Mouse (Mus musculus) megakaryocyte, embryonic 14.5 days (primary cell): ENCODE data around the gene Scn5a.

Source experiments
- FLI1 ChIP-seq: IDR thresholded peaks from 2 replicates; pipeline ENCODE4 v1.6.1; 2012; ENCODE audit warnings: low read length, inconsistent platforms, mixed read lengths
- GATA1 ChIP-seq: IDR thresholded peaks from 3 replicates; pipeline ENCODE4 v1.6.1; 2012; ENCODE audit warnings: mixed read lengths, low read length, inconsistent platforms, borderline replicate concordance

DNA sequence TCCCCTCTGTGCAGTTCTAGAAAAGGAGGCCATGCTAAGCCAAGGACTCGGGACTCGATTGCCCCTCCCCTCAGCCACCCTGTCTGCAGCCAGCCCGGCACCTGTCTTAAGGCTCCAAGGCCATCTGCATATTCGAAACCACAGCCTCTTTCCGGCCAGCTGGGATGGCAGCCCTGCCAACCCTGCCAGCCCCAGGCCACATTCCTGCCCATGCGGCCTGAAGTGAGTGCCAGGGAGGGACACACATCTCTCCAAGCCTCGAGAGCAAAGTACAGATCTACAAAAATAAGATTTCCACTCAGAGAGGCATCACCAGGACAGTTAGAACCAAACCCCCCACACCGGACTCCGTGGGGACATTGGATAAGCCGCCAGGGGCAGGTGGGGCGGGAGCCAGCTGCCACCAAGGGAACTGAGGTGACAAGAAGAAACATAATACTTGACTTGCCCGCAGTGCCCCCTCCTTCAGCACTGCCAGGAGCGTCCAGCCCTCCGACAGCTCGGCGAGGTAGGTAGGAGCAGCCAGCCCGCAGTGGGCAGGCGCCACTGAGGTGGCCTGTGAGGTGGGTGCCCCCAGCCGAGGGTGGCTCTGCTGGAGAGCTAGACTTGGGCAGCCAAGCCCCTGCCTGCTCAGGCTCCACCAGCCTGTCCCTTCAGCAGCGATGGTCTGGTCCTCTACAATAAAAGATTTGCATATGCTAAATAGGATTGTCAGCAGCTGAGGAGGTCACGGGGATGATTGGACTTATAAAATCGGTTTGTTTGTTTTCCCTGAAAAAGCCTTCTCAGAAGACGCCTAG is 95.1 kb downstream of the Scn5a start:
- TF ChIP-seq GATA1 (no peak), FLI1 (no peak)
